Mouse (Mus musculus) brain, embryonic 14.5 days (tissue): ENCODE data around the gene Park7.

Source experiments
- CTCF ChIP-seq: fragments of 200-500 bp; IDR thresholded peaks from 2 replicates; pipeline ENCODE4 v1.5.1; 2012; ENCODE audit warnings: inconsistent platforms, mild to moderate bottlenecking, moderate library complexity, borderline replicate concordance; ENCODE audit not compliant: insufficient read depth, insufficient read length; ENCODE audit errors: extremely low read depth
- POLR2A ChIP-seq: fragments of 200-500 bp; IDR thresholded peaks from 2 replicates; pipeline ENCODE4 v1.6.1; 2012; ENCODE audit warnings: mild to moderate bottlenecking, inconsistent platforms, borderline replicate concordance; ENCODE audit not compliant: poor library complexity, insufficient read depth, insufficient read length, severe bottlenecking; ENCODE audit errors: extremely low read depth

- TF ChIP-seq CTCF (peak; percentile 48; the same call in 1 of the 2 replicates), POLR2A (no peak)
Measured at GRCm38 (mm10) chr4:150865371-150865770, 48.9 kb downstream of the Park7 start.
